Mouse (Mus musculus): ENCODE data around the gene Trim11.
A peak's percentile ranks its signal among the peaks of the same experiment; 100 is the strongest.

- TF ChIP-seq CTCF (IDR thresholded peaks at IDR 0.05) (no peak), POLR2A (IDR thresholded peaks at IDR 0.05; ENCODE audit: insufficient read depth, low read depth, low read length) (0 out of 2 replicates have a peak, but pooled peaks have one; percentile 26), EP300 (IDR thresholded peaks at IDR 0.05; ENCODE audit: insufficient read depth, low read depth, low read length) (peak; percentile 79; the same call in 1 of the 2 replicates)
Measured at GRCm38 (mm10) chr11:58990794-58991193, 12.9 kb downstream of the Trim11 start.

Measured in heart, adult 2 months (tissue).